Mouse (Mus musculus) ovary, postnatal 14 days (tissue): ENCODE measurements around the gene Gpr22.

Source experiments
- DNase-seq: peaks from one replicate; pipeline ENCODE4 v3.0.0; 2022; ENCODE audit warnings: low spot score

Gpr22 gene

GRCm38 (mm10) chr12:31713600-31713999, at the start of gene Gpr22:
Gene Gpr22, minus strand, starts transcription at chr12:31713947.
- DNase-seq = no peak

GRCm38 (mm10) chr12:31755885-31756755, 42.4 kb upstream of the Gpr22 start:
- DNase-seq = no peak

- no peak for DNase-seq
Measured at GRCm38 (mm10) chr12:31754465-31754864, 40.7 kb upstream of the Gpr22 start.

- DNase-seq = no peak
Measured at GRCm38 (mm10) chr12:31749846-31750245, 36.1 kb upstream of the Gpr22 start.

GRCm38 (mm10) chr12:31747301-31747700, 33.6 kb upstream of the Gpr22 start:
- no peak for DNase-seq

GRCm38 (mm10) chr12:31734616-31735015, 20.9 kb upstream of the Gpr22 start:
- DNase-seq = no peak

- DNase-seq = no peak
Measured at GRCm38 (mm10) chr12:31730126-31730525, 16.4 kb upstream of the Gpr22 start.

GRCm38 (mm10) chr12:31726707-31727106, 13.0 kb upstream of the Gpr22 start:
- no peak for DNase-seq

GRCm38 (mm10) chr12:31725511-31726275, 11.9 kb upstream of the Gpr22 start:
- no peak for DNase-seq

GRCm38 (mm10) chr12:31724576-31724975, 10.8 kb upstream of the Gpr22 start:
- DNase-seq = no peak

- no peak for DNase-seq
Measured at GRCm38 (mm10) chr12:31719586-31720275, 6.0 kb upstream of the Gpr22 start.

GRCm38 (mm10) chr12:31714070-31714469, 323 bp upstream of the Gpr22 start:
- no peak for DNase-seq

- DNase-seq = no peak
Measured at GRCm38 (mm10) chr12:31712727-31713126, 1.0 kb downstream of the Gpr22 start.

- DNase-seq = no peak
Measured at GRCm38 (mm10) chr12:31712233-31712632, 1.5 kb downstream of the Gpr22 start.

GRCm38 (mm10) chr12:31709665-31710064, 4.1 kb downstream of the Gpr22 start:
- DNase-seq = no peak

- DNase-seq = no peak
Measured at GRCm38 (mm10) chr12:31707531-31707930, 6.2 kb downstream of the Gpr22 start.

GRCm38 (mm10) chr12:31706168-31706567, 7.6 kb downstream of the Gpr22 start:
- no peak for DNase-seq

GRCm38 (mm10) chr12:31703904-31704303, 9.8 kb downstream of the Gpr22 start:
- no peak for DNase-seq

- DNase-seq = no peak
Measured at GRCm38 (mm10) chr12:31701411-31701810, 12.3 kb downstream of the Gpr22 start.

- no peak for DNase-seq
Measured at GRCm38 (mm10) chr12:31700623-31701347, 13.0 kb downstream of the Gpr22 start.

- no peak for DNase-seq
Measured at GRCm38 (mm10) chr12:31693278-31693677, 20.5 kb downstream of the Gpr22 start.

GRCm38 (mm10) chr12:31686679-31687078, 27.1 kb downstream of the Gpr22 start:
- no peak for DNase-seq
